Mouse (Mus musculus): ENCODE measurements around the gene Prr32. TPM values are rescaled to one million over a fixed set of nuclear protein-coding genes. Genes with fewer than 3 reads are reported as not detected.

The Prr32 gene
- 0.85 and 1.2 TPM in 2 replicates for polyA plus RNA-seq (2015; fragmentation: Nextera tagmentation; extraction: Ambion mirVana)

DNA sequence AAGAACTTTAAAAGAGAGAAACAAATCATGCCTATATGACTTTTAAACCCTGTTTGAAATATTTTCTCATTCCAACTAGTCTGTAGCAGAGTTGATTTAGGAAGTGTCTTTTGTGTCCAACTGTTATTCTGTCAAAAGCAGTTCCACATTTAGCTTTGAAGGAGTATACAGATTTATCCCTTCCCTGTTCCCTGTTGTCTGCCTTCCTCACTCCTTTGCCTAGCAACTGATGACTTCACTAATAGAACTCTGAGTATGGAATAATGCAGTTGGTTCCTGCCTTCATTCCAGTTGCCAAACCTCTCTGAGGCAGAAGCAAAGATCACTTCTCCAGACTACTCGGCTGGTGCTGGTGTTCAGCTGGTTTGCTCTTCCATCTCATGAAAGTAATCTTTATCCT, at the start of gene Prr32:
Gene Prr32 (plus strand): TSS at position 301 of the 400 bp plus-strand sequence.
- H3K27ac ChIP-seq (replicated peaks): no peak within 1 kb of the TSS
- no peak for ATAC-seq (ENCODE audit: insufficient read depth)
- H3K4me1 ChIP-seq (replicated peaks): no peaks in the 10 kb centered on the region
- no peaks in the 10 kb centered on the region for H3K9me3 ChIP-seq (replicated peaks)
- WGBS (ENCODE audit: insufficient replicate concordance): 55% methylated on average over 1 of the region's 1 CpGs
- no peak within 1 kb of the TSS for H3K4me3 ChIP-seq (replicated peaks)
- no peak within 1 kb of the TSS for H3K9ac ChIP-seq
- no peak within 1 kb of the TSS for H3K4me2 ChIP-seq
- H3K36me3 ChIP-seq (replicated peaks): no peaks in the 10 kb centered on the region
- H3K27me3 ChIP-seq: no peaks in the 10 kb centered on the region
